Mouse (Mus musculus): ENCODE data around the gene Inava.

- TF ChIP-seq CTCF (IDR thresholded peaks at IDR 0.05; ENCODE audit: borderline replicate concordance, extremely low read depth, insufficient read depth, insufficient read length) (no peak), POLR2A (IDR thresholded peaks at IDR 0.05; ENCODE audit: borderline replicate concordance, extremely low read depth, insufficient read depth, insufficient read length, poor library complexity, severe bottlenecking) (no peak)
Observed at GRCm38 (mm10) chr1:136178741-136179140, 55.3 kb downstream of the Inava start.
